Mouse (Mus musculus) ES-E14 (cell line): ENCODE results near the gene 9530053A07Rik. TPM values are rescaled to one million over a fixed set of nuclear protein-coding genes. Genes with fewer than 3 reads are reported as not detected.

Experiments
- DNase-seq: peaks from one replicate; pipeline ENCODE4 v3.0.0-alpha.2; 2013; ENCODE audit warnings: low read depth, low spot score
- H3K27ac ChIP-seq: 2 replicates; pipeline ENCODE4 v1.5.1; 2012; ENCODE audit warnings: low read depth, mild to moderate bottlenecking, low read length, moderate library complexity, mixed read lengths; ENCODE audit not compliant: poor library complexity, insufficient read depth, severe bottlenecking
- H3K36me3 ChIP-seq: 2 replicates; pipeline ENCODE4 v1.6.1; 2012; ENCODE audit warnings: mild to moderate bottlenecking, low read length, moderate library complexity, mixed read lengths; ENCODE audit not compliant: control insufficient read depth, poor library complexity, insufficient read depth, severe bottlenecking
- H3K4me1 ChIP-seq, 2 experiments: fragments of 150-350 bp in 1 of 2; sonication (generic) in 1 of 2; 2 replicates each; pipeline ENCODE4 v1.6.1; 2012; ENCODE audit warnings: low read length in 2 of 2, mild to moderate bottlenecking in 1 of 2, mixed read lengths in 1 of 2; ENCODE audit not compliant: control insufficient read depth in 2 of 2, insufficient read depth in 2 of 2, poor library complexity in 1 of 2
- H3K4me3 ChIP-seq, 2 experiments: fragments of 150-350 bp in 1 of 2; sonication (generic) in 1 of 2; 2 replicates each; pipeline ENCODE4 v1.5.1; 2012; ENCODE audit warnings: low read length in 2 of 2, low read depth in 1 of 2, mild to moderate bottlenecking in 1 of 2, mixed read lengths in 1 of 2; ENCODE audit not compliant: insufficient read depth in 1 of 2, poor library complexity in 1 of 2, severe bottlenecking in 1 of 2
- H3K9ac ChIP-seq: 2 replicates; pipeline ENCODE4 v1.6.1; 2012; ENCODE audit warnings: low read depth, mild to moderate bottlenecking, low read length, mixed read lengths; ENCODE audit not compliant: poor library complexity, insufficient read depth, severe bottlenecking
- H3K9me3 ChIP-seq: fragments of 150-350 bp; sonication (generic); 2 replicates; pipeline ENCODE4 v1.6.1; 2012; ENCODE audit warnings: low read depth, mild to moderate bottlenecking, low read length; ENCODE audit not compliant: control insufficient read depth, insufficient read depth
- CHD2 ChIP-seq: IDR thresholded peaks from 2 replicates; pipeline ENCODE4 v1.6.1; 2014; ENCODE audit warnings: mild to moderate bottlenecking, low read depth, low read length, inconsistent platforms
- HCFC1 ChIP-seq: IDR thresholded peaks from 2 replicates; pipeline ENCODE4 v1.6.1; 2012; ENCODE audit warnings: low read length, inconsistent platforms, borderline replicate concordance; ENCODE audit not compliant: insufficient read depth
- MAFK ChIP-seq: IDR thresholded peaks from 2 replicates; pipeline ENCODE4 v1.6.1; 2014; ENCODE audit warnings: mild to moderate bottlenecking, low read depth, low read length, inconsistent platforms; ENCODE audit not compliant: insufficient read depth
- ZC3H11A ChIP-seq: IDR thresholded peaks from 2 replicates; pipeline ENCODE4 v1.6.1; 2012; ENCODE audit warnings: low read depth, mild to moderate bottlenecking, inconsistent platforms, low read length, borderline replicate concordance
- ZNF384 ChIP-seq: IDR thresholded peaks from 2 replicates; pipeline ENCODE4 v1.6.1; 2012; ENCODE audit warnings: low read depth, low read length, inconsistent platforms
- in situ Hi-C, 2 experiments: fragments of 600-800 bp; cut with MboI; formaldehyde crosslinking; loops; one replicate each; pipeline ENCODE4 v1.15.1; 2025; ENCODE audit warnings: low sequenced_read_pairs in 2 of 2, inconsistent platforms in 1 of 2; ENCODE audit not compliant: unreplicated experiment in 2 of 2
- total RNA-seq: library from RNA; depleted of rRNA; stranded (reverse); fragments of 300-350 nt; gene quantifications from 2 replicates; pipeline ENCODE4 v1.2.3, GENCODE M21; 2012

9530053A07Rik gene
- total RNA-seq, 1 experiment: 0.85 TPM

GRCm38 (mm10) chr7:28114648-28115047 lies 14.6 kb upstream of the 9530053A07Rik start:
- no peak overlapping the region for H3K9ac ChIP-seq
- no peaks in the 10 kb centered on the region for H3K9me3 ChIP-seq
- H3K27ac ChIP-seq: no peak overlapping the region
- H3K4me1 ChIP-seq: no peaks in the 10 kb centered on the region
- H3K4me3 ChIP-seq: no peak overlapping the region
- H3K36me3 ChIP-seq: no peaks in the 10 kb centered on the region
- in situ Hi-C loops: no loop called here
- peak; percentile 74 for TF ChIP-seq MAFK
- no peak for TF ChIP-seq CHD2
- no peak for DNase-seq

- Histone ChIP-seq H3K9me3 (no peaks in the 10 kb centered on the region), H3K4me1 (no peaks in the 10 kb centered on the region), H3K9ac (no peak overlapping the region), H3K36me3 (no peaks in the 10 kb centered on the region), H3K4me3 (no peak overlapping the region), H3K27ac (no peak overlapping the region)
- peak; percentile 64 for DNase-seq
- TF ChIP-seq MAFK (no peak), CHD2 (no peak), ZC3H11A (0 out of 2 replicates have a peak, but pooled peaks have one; percentile 29), ZNF384 (no peak), HCFC1 (no peak)
- in situ Hi-C loops: no loop called here
These were observed 8.3 kb downstream of the 9530053A07Rik start for GRCm38 (mm10) chr7:28137613-28138012.

GRCm38 (mm10) chr7:28148263-28148662 lies 19.0 kb downstream of the 9530053A07Rik start:
- Histone ChIP-seq H3K4me3 (no peak overlapping the region), H3K27ac (no peak overlapping the region), H3K4me1 (peaks cover 0 to 20% of the 10 kb centered on the region in 2 experiments; a peak in 2 of 4 replicates), H3K9me3 (no peaks in the 10 kb centered on the region), H3K36me3 (no peaks in the 10 kb centered on the region; the same call in 1 of the 2 replicates), H3K9ac (no peak overlapping the region; the same call in 1 of the 2 replicates)
- in situ Hi-C loops: no loop called here
- DNase-seq: peak; percentile 83
- no peak for TF ChIP-seq HCFC1
- peak; percentile 53; the same call in 1 of the 2 replicates for TF ChIP-seq MAFK
- TF ChIP-seq ZNF384: no peak
- TF ChIP-seq CHD2: no peak
- peak; percentile 13; the same call in 1 of the 2 replicates for TF ChIP-seq ZC3H11A

- TF ChIP-seq ZC3H11A (no peak), ZNF384 (no peak), HCFC1 (no peak), MAFK (no peak)
- Histone ChIP-seq H3K9ac (no peak overlapping the region), H3K27ac (no peak overlapping the region), H3K4me1 (peaks cover 0 to 20% of the 10 kb centered on the region in 2 experiments; a peak in 2 of 4 replicates), H3K4me3 (no peak overlapping the region), H3K9me3 (no peaks in the 10 kb centered on the region), H3K36me3 (no peaks in the 10 kb centered on the region)
- no peak for DNase-seq
- in situ Hi-C loops: no loop called here
These were observed 20.6 kb downstream of the 9530053A07Rik start for GRCm38 (mm10) chr7:28149841-28150240.
